Mouse (Mus musculus) stomach, embryonic 14.5 days (tissue): Measurements from ENCODE around the gene Hcst. TPM values are rescaled to one million over a fixed set of nuclear protein-coding genes. Genes with fewer than 3 reads are reported as not detected.

Source experiments
- ATAC-seq: fragments of 200-750 bp; cut with Nextera tagmentation; 2 replicates; pipeline ENCODE4 v1.8.0; 2017; ENCODE audit warnings: low read depth, moderate TSS enrichment; ENCODE audit not compliant: insufficient number of reproducible peaks, insufficient read depth, low FRiP score
- H3K27ac ChIP-seq: fragments of 300-500 bp; sonication (generic); 2 replicates; pipeline ENCODE4 v1.5.1; 2014; ENCODE audit warnings: mild to moderate bottlenecking, low read length, moderate library complexity, mixed read lengths
- H3K27me3 ChIP-seq: fragments of 300-500 bp; sonication (generic); 2 replicates; pipeline ENCODE4 v1.6.1; 2014; ENCODE audit warnings: low read length, control low read depth, mixed read lengths; ENCODE audit not compliant: control insufficient read depth, insufficient read depth
- H3K36me3 ChIP-seq: fragments of 300-500 bp; sonication (generic); 2 replicates; pipeline ENCODE4 v1.6.1; 2014; ENCODE audit warnings: mild to moderate bottlenecking, control low read depth, low read length, moderate library complexity, mixed read lengths; ENCODE audit not compliant: control insufficient read depth, insufficient read depth
- H3K4me1 ChIP-seq: fragments of 300-500 bp; sonication (generic); 2 replicates; pipeline ENCODE4 v1.6.1; 2014; ENCODE audit warnings: low read length, control low read depth, mixed read lengths; ENCODE audit not compliant: control insufficient read depth, insufficient read depth
- H3K4me2 ChIP-seq: fragments of 300-500 bp; sonication (generic); replicated peaks from 2 replicates; pipeline ENCODE4 v1.6.1; 2014; ENCODE audit warnings: low read depth, low read length, control low read depth
- H3K4me3 ChIP-seq: fragments of 300-500 bp; sonication (generic); 2 replicates; pipeline ENCODE4 v1.5.1; 2014; ENCODE audit warnings: low read depth, low read length, control low read depth
- H3K9ac ChIP-seq: fragments of 300-500 bp; sonication (generic); replicated peaks from 2 replicates; pipeline ENCODE4 v1.6.1; 2014; ENCODE audit warnings: low read depth, mild to moderate bottlenecking, control low read depth, low read length, moderate library complexity, mixed read lengths
- H3K9me3 ChIP-seq: fragments of 300-500 bp; sonication (generic); 2 replicates; pipeline ENCODE4 v1.6.1; 2016; ENCODE audit warnings: low read depth, low read length, control low read depth; ENCODE audit not compliant: control insufficient read depth
- WGBS: fragments of 180-500 bp; shearing (Covaris S2); extraction: QIAGEN DNeasy Blood & Tissue Kit; methylation state at CpG from one replicate; pipeline ENCODE4 v1.1.7; 2014; 5-methylcytosine and 5-hydroxymethylcytosine counted together
- polyA plus RNA-seq: library from polyadenylated mRNA; unstranded; fragments of >200 nt; fragmentation: Nextera tagmentation; extraction: Ambion mirVana; gene quantifications from 2 replicates; pipeline ENCODE4 v1.2.1, GENCODE M21; 2014

Hcst gene
- polyA plus RNA-seq, 1 experiment from 2014 or later, result 1.1 TPM

- 37% methylated on average over 5 of the region's 5 CpGs for WGBS
- Histone ChIP-seq H3K4me3 (no peak overlapping the region), H3K27me3 (no peaks in the 10 kb centered on the region), H3K9ac (no peak overlapping the region), H3K9me3 (no peaks in the 10 kb centered on the region), H3K4me1 (peaks cover 7% of the 10 kb centered on the region; the same call in 1 of the 2 replicates), H3K36me3 (no peaks in the 10 kb centered on the region), H3K4me2 (no peak overlapping the region), H3K27ac (no peak overlapping the region)
- ATAC-seq, result no peak
Measured at GRCm38 (mm10) chr7:30440697-30441096, 21.0 kb upstream of the Hcst start.

DNA sequence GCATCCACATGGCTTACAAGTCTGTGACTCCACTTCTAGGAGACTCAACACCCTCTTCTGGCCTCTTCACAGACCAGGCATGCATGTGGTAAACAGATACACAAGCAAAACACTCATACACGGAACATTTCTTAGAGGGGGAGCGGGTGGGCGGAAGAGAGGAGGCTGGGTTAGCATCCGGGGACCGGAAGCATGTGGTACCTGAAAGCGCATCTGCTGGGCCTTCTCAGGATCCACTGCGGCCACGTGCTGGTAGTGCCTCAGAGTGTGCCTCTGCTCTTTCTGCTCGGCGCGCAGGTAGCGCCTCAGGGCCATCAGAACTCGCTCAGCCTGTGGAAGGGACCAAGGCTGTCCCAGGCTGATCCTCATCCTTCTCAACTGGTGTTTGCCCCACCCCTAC is 20.1 kb upstream of the Hcst start:
- Histone ChIP-seq H3K4me3 (no peak overlapping the region), H3K27me3 (no peaks in the 10 kb centered on the region), H3K4me1 (peaks cover 7% of the 10 kb centered on the region; the same call in 1 of the 2 replicates), H3K27ac (no peak overlapping the region), H3K4me2 (no peak overlapping the region), H3K9me3 (no peaks in the 10 kb centered on the region), H3K9ac (no peak overlapping the region), H3K36me3 (no peaks in the 10 kb centered on the region)
- ATAC-seq, result no peak
- WGBS, result 80% methylated on average over 13 of the region's 13 CpGs

- no peak for ATAC-seq
- WGBS, result 21% methylated on average over 10 of the region's 10 CpGs
- Histone ChIP-seq H3K27ac (no peak overlapping the region), H3K4me1 (no peaks in the 10 kb centered on the region), H3K36me3 (no peaks in the 10 kb centered on the region), H3K9ac (no peak overlapping the region), H3K9me3 (no peaks in the 10 kb centered on the region), H3K4me3 (no peak overlapping the region), H3K4me2 (no peak overlapping the region), H3K27me3 (no peaks in the 10 kb centered on the region)
Measured at GRCm38 (mm10) chr7:30436879-30437278, 17.2 kb upstream of the Hcst start.

- Histone ChIP-seq H3K4me1 (no peaks in the 10 kb centered on the region), H3K9me3 (no peaks in the 10 kb centered on the region), H3K27me3 (no peaks in the 10 kb centered on the region), H3K27ac (no peak overlapping the region), H3K36me3 (no peaks in the 10 kb centered on the region), H3K4me3 (no peak overlapping the region), H3K4me2 (no peak overlapping the region), H3K9ac (no peak overlapping the region)
- no peak for ATAC-seq
- WGBS, result 42% methylated on average over 9 of the region's 9 CpGs
Measured at GRCm38 (mm10) chr7:30435156-30435555, 15.5 kb upstream of the Hcst start.

GRCm38 (mm10) chr7:30434701-30435100 is 15.0 kb upstream of the Hcst start:
- Histone ChIP-seq H3K9me3 (no peaks in the 10 kb centered on the region), H3K27me3 (no peaks in the 10 kb centered on the region)

DNA sequence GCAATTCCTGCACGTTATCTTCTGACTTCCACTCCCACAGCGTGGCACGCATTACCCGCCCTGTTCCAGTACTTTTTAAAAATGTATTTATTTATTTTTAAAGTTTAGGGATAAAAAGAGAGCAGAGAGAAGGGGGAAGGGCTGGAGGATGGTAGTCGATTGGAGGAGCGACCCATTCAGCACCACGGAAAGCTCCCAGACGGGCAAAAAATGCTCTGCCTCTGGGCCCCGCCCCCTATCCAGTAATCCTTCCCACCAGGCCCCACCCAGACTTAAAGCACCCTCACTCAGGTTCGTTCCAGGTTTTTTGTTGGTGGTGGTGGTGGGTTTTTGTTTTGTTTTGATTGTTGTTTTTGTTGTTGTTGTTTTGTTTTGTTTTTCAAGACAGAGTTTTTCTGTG is 14.6 kb upstream of the Hcst start:
- Histone ChIP-seq H3K4me3 (no peak overlapping the region), H3K27me3 (no peaks in the 10 kb centered on the region)
- ATAC-seq, result no peak

More at GRCm38 (mm10) chr7:30434701-30435100, 15.0 kb upstream of the Hcst start:
- no peak overlapping the region for H3K27ac ChIP-seq
- no peak overlapping the region for H3K4me2 ChIP-seq
- H3K36me3 ChIP-seq, result no peaks in the 10 kb centered on the region
- H3K4me3 ChIP-seq, result no peak overlapping the region
- no peaks in the 10 kb centered on the region for H3K4me1 ChIP-seq
- H3K9ac ChIP-seq, result no peak overlapping the region
- WGBS, result 65% methylated on average over 10 of the region's 10 CpGs
- no peak for ATAC-seq

GRCm38 (mm10) chr7:30431793-30432192 is 12.1 kb upstream of the Hcst start:
- Histone ChIP-seq H3K27ac (no peak overlapping the region), H3K4me1 (no peaks in the 10 kb centered on the region), H3K36me3 (no peaks in the 10 kb centered on the region), H3K4me2 (no peak overlapping the region), H3K9me3 (no peaks in the 10 kb centered on the region), H3K4me3 (no peak overlapping the region), H3K9ac (no peak overlapping the region), H3K27me3 (no peaks in the 10 kb centered on the region)
- WGBS, result 10% methylated on average over 3 of the region's 3 CpGs
- no peak for ATAC-seq

More for the DNA sequence above, 14.6 kb upstream of the Hcst start:
- WGBS, result 4% methylated on average over 10 of the region's 10 CpGs
- Histone ChIP-seq H3K27ac (no peak overlapping the region), H3K4me1 (no peaks in the 10 kb centered on the region), H3K9ac (no peak overlapping the region), H3K36me3 (no peaks in the 10 kb centered on the region), H3K4me2 (no peak overlapping the region), H3K9me3 (no peaks in the 10 kb centered on the region)

DNA sequence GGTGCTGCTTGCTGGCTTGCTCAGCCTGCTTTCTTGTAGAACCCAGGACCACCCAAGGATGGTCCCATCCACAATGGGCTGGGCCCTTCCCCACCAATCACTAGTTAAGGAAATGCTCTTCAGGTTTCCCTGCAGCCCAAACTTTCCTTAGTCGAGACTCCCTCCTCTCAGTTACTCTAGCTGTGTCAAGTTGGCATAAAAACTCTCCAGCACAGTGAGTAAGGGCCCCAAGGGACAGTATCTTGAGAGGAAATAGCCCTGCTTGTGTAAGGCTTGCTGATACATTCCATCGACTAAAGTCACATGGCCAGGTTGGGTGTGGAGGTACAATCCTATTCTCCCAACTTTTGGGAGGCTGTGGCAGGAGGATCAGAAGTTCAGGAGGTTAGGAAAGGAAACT is 10.5 kb upstream of the Hcst start:
- no peak overlapping the region for H3K9ac ChIP-seq
- no peak overlapping the region for H3K4me3 ChIP-seq
- H3K27ac ChIP-seq, result no peak overlapping the region
- H3K27me3 ChIP-seq, result no peaks in the 10 kb centered on the region
- H3K9me3 ChIP-seq, result no peaks in the 10 kb centered on the region
- H3K36me3 ChIP-seq, result no peaks in the 10 kb centered on the region
- 41% methylated on average over 2 of the region's 2 CpGs for WGBS
- H3K4me2 ChIP-seq, result no peak overlapping the region
- H3K4me1 ChIP-seq, result no peaks in the 10 kb centered on the region
- ATAC-seq, result no peak

GRCm38 (mm10) chr7:30429327-30429726 is 9.7 kb upstream of the Hcst start:
- no peaks in the 10 kb centered on the region for H3K36me3 ChIP-seq
- no peaks in the 10 kb centered on the region for H3K27me3 ChIP-seq
- no peak overlapping the region for H3K27ac ChIP-seq
- no peaks in the 10 kb centered on the region for H3K9me3 ChIP-seq
- no peaks in the 10 kb centered on the region for H3K4me1 ChIP-seq
- no peak overlapping the region for H3K4me3 ChIP-seq
- H3K4me2 ChIP-seq, result no peak overlapping the region
- ATAC-seq, result no peak
- no peak overlapping the region for H3K9ac ChIP-seq
